ENCODE assay signal across 9 mouse cellular contexts in genomic region chr12:99216341-99216761, GRCm38 (mm10).
DNase-seq lines count a peak whose midpoint lies in the region; ATAC-seq lines count a peak whose summit lies in the region.
"Had no signal": no experiment of that assay in that cellular context is flagged by ENCODE, and none has a peak within 500 bp of the region (broad histone marks: within the 10 kb centered on the region; RNA-seq: fewer than 3 reads in every experiment).

No protein-coding gene starts in this region.

- no peak overlapping the region for H3K4me2 ChIP-seq in midbrain, embryonic 13.5 days (replicated peaks)

- WGBS in heart, embryonic 10.5 days, result 63% methylated on average over 5 of the region's 5 CpGs
- WGBS in midbrain, embryonic 13.5 days, result 41% methylated on average over 5 of the region's 5 CpGs

- intact Hi-C loops in heart, postnatal 25 days (cut with DNase I), result loop anchor here (5.0 kb wide), 1 partner anchor 176 kb away; no protein-coding TSS in a partner anchor

- no peak overlapping the region for H3K9ac ChIP-seq in midbrain, embryonic 13.5 days (replicated peaks)

- no peak; the same call in 1 of the 2 replicates for ATAC-seq in midbrain, embryonic 13.5 days

- no peaks in the 10 kb centered on the region for H3K27me3 ChIP-seq in heart, embryonic 10.5 days (ENCODE audit: insufficient read depth, poor library complexity, severe bottlenecking)
- no peaks in the 10 kb centered on the region for H3K27me3 ChIP-seq in midbrain, embryonic 13.5 days
- H3K27me3 ChIP-seq: megakaryocyte, embryonic 14.5 days had no signal

- peaks cover 84% of the 10 kb centered on the region for H3K4me1 ChIP-seq in heart, embryonic 10.5 days
- peaks cover 71% of the 10 kb centered on the region for H3K4me1 ChIP-seq in midbrain, embryonic 13.5 days (replicated peaks)

- DNase-seq in heart, adult 11 months, result peak; percentile 96
- DNase-seq in heart, postnatal 25 days (ENCODE audit: low spot score), result no peak
- DNase-seq in cerebellum, adult 18-20 months, result peak; percentile 70 to 74
- no peak for DNase-seq in heart, embryonic 10.5 days (ENCODE audit: low spot score)
- no peak for DNase-seq in ovary, postnatal 14 days (ENCODE audit: low spot score)
- no peak for DNase-seq in ovary, postnatal 36 days (ENCODE audit: low spot score)
- DNase-seq in urinary bladder, postnatal 14 days (ENCODE audit: low spot score), result no peak

- no peaks in the 10 kb centered on the region for H3K9me3 ChIP-seq in heart, embryonic 10.5 days
- H3K9me3 ChIP-seq in midbrain, embryonic 13.5 days, result no peaks in the 10 kb centered on the region
- H3K9me3 ChIP-seq: megakaryocyte, embryonic 14.5 days had no signal

- H3K27ac ChIP-seq in heart, embryonic 10.5 days, result peak overlapping the region; percentile 84
- H3K27ac ChIP-seq in midbrain, embryonic 13.5 days, result peak overlapping the region; percentile 10

- H3K36me3 ChIP-seq in heart, embryonic 10.5 days, result no peaks in the 10 kb centered on the region
- no peaks in the 10 kb centered on the region for H3K36me3 ChIP-seq in midbrain, embryonic 13.5 days

- peak overlapping the region; percentile 2; the same call in 1 of the 2 replicates for H3K4me3 ChIP-seq in heart, embryonic 10.5 days
- no peak overlapping the region for H3K4me3 ChIP-seq in midbrain, embryonic 13.5 days (replicated peaks)
- H3K4me3 ChIP-seq: megakaryocyte, embryonic 14.5 days had no signal

Comparison
In these comparisons a context has a peak if more than half of its experiments do, and no peak if none do; other contexts are left out.
1. DNase-seq: peak in heart, adult 11 months (single experiment) and cerebellum, adult 18-20 months (2 of 2); none in heart, postnatal 25 days (single experiment), heart, embryonic 10.5 days (single experiment), ovary, postnatal 14 days (single experiment), ovary, postnatal 36 days (single experiment) and urinary bladder, postnatal 14 days (single experiment).